Mouse (Mus musculus): Measurements from ENCODE around the gene Rps3. TPM values are rescaled to one million over a fixed set of nuclear protein-coding genes. Genes with fewer than 3 reads are reported as not detected.
A peak's percentile ranks its signal among the peaks of the same experiment; 100 is the strongest.

Rps3 gene
- polyA plus RNA-seq, 1 experiment from 2014 or later, result 715 TPM

GRCm38 (mm10) chr7:99489708-99490107, 6.2 kb upstream of the Rps3 start:
- Histone ChIP-seq H3K36me3 (ENCODE audit: control insufficient read depth, insufficient read depth, low read length) (no peaks in the 10 kb centered on the region), H3K27me3 (ENCODE audit: control insufficient read depth, insufficient read depth, low read length) (no peaks in the 10 kb centered on the region), H3K4me1 (replicated peaks; ENCODE audit: control insufficient read depth, insufficient read depth, low read length) (no peaks in the 10 kb centered on the region), H3K27ac (ENCODE audit: low read depth, low read length) (no peak overlapping the region), H3K9ac (ENCODE audit: low read length) (no peak overlapping the region), H3K4me2 (ENCODE audit: low read depth, low read length, severe bottlenecking) (no peak overlapping the region), H3K4me3 (ENCODE audit: low read depth, low read length) (no peak overlapping the region), H3K9me3 (ENCODE audit: control insufficient read depth, low read length) (no peaks in the 10 kb centered on the region)
- no peak for ATAC-seq (replicated peaks; ENCODE audit: low FRiP score)
- DNase-seq (ENCODE audit: low spot score), result no peak
- 85% methylated on average over 5 of the region's 5 CpGs for whole genome bisulfite sequencing

GRCm38 (mm10) chr7:99484679-99485078, 1.1 kb upstream of the Rps3 start:
- Histone ChIP-seq H3K27ac (ENCODE audit: low read depth, low read length) (no peak overlapping the region), H3K27me3 (ENCODE audit: control insufficient read depth, insufficient read depth, low read length) (no peaks in the 10 kb centered on the region), H3K9ac (ENCODE audit: low read length) (no peak overlapping the region), H3K4me2 (ENCODE audit: low read depth, low read length, severe bottlenecking) (no peak overlapping the region), H3K4me3 (ENCODE audit: low read depth, low read length) (no peak overlapping the region), H3K9me3 (ENCODE audit: control insufficient read depth, low read length) (no peaks in the 10 kb centered on the region), H3K4me1 (replicated peaks; ENCODE audit: control insufficient read depth, insufficient read depth, low read length) (peaks cover 16% of the 10 kb centered on the region; the same call in 1 of the 2 replicates), H3K36me3 (ENCODE audit: control insufficient read depth, insufficient read depth, low read length) (peaks cover 26% of the 10 kb centered on the region)
- ATAC-seq (replicated peaks; ENCODE audit: low FRiP score), result no peak
- DNase-seq (ENCODE audit: low spot score), result no peak
- WGBS, result 97% methylated on average over 1 of the region's 1 CpGs

GRCm38 (mm10) chr7:99483924-99484319, 384 bp upstream of the Rps3 start:
- Histone ChIP-seq H3K9ac (ENCODE audit: low read length) (peak overlapping the region; percentile 1; the same call in 1 of the 2 replicates), H3K36me3 (ENCODE audit: control insufficient read depth, insufficient read depth, low read length) (peaks cover 30% of the 10 kb centered on the region), H3K27ac (ENCODE audit: low read depth, low read length) (no peak overlapping the region), H3K9me3 (ENCODE audit: control insufficient read depth, low read length) (no peaks in the 10 kb centered on the region), H3K27me3 (ENCODE audit: control insufficient read depth, insufficient read depth, low read length) (no peaks in the 10 kb centered on the region), H3K4me3 (ENCODE audit: low read depth, low read length) (peak overlapping the region; percentile 77; the same call in 1 of the 2 replicates), H3K4me2 (ENCODE audit: low read depth, low read length, severe bottlenecking) (peak overlapping the region; percentile 42; the same call in 1 of the 2 replicates), H3K4me1 (replicated peaks; ENCODE audit: control insufficient read depth, insufficient read depth, low read length) (peaks cover 19% of the 10 kb centered on the region; the same call in 1 of the 2 replicates)
- DNase-seq (ENCODE audit: low spot score) (no peak), ATAC-seq (replicated peaks; ENCODE audit: low FRiP score) (peak; percentile 45)
- WGBS, result 46% methylated on average over 8 of the region's 8 CpGs

GRCm38 (mm10) chr7:99482637-99483036, 901 bp downstream of the Rps3 start:
- Histone ChIP-seq H3K4me3 (ENCODE audit: low read depth, low read length) (peak overlapping the region; percentile 77), H3K4me1 (replicated peaks; ENCODE audit: control insufficient read depth, insufficient read depth, low read length) (peaks cover 19% of the 10 kb centered on the region; the same call in 1 of the 2 replicates), H3K4me2 (ENCODE audit: low read depth, low read length, severe bottlenecking) (peak overlapping the region; percentile 93), H3K27me3 (ENCODE audit: control insufficient read depth, insufficient read depth, low read length) (no peaks in the 10 kb centered on the region), H3K9me3 (ENCODE audit: control insufficient read depth, low read length) (no peaks in the 10 kb centered on the region), H3K27ac (ENCODE audit: low read depth, low read length) (peak overlapping the region; percentile 69; the same call in 1 of the 2 replicates), H3K36me3 (ENCODE audit: control insufficient read depth, insufficient read depth, low read length) (peaks cover 37% of the 10 kb centered on the region), H3K9ac (ENCODE audit: low read length) (peak overlapping the region; percentile 85)
- 7% methylated on average over 6 of the region's 6 CpGs for WGBS
- no peak for ATAC-seq (replicated peaks; ENCODE audit: low FRiP score)
- no peak for DNase-seq (ENCODE audit: low spot score)

GRCm38 (mm10) chr7:99477235-99477634, 6.3 kb downstream of the Rps3 start:
- DNase-seq (ENCODE audit: low spot score) (no peak), ATAC-seq (replicated peaks; ENCODE audit: low FRiP score) (no peak)
- Histone ChIP-seq H3K4me2 (ENCODE audit: low read depth, low read length, severe bottlenecking) (no peak overlapping the region), H3K27me3 (ENCODE audit: control insufficient read depth, insufficient read depth, low read length) (no peaks in the 10 kb centered on the region), H3K36me3 (ENCODE audit: control insufficient read depth, insufficient read depth, low read length) (peaks cover 37% of the 10 kb centered on the region), H3K9ac (ENCODE audit: low read length) (no peak overlapping the region), H3K4me3 (ENCODE audit: low read depth, low read length) (no peak overlapping the region), H3K4me1 (replicated peaks; ENCODE audit: control insufficient read depth, insufficient read depth, low read length) (peaks cover 17% of the 10 kb centered on the region; the same call in 1 of the 2 replicates), H3K27ac (ENCODE audit: low read depth, low read length) (no peak overlapping the region), H3K9me3 (ENCODE audit: control insufficient read depth, low read length) (no peaks in the 10 kb centered on the region)
- 86% methylated on average over 5 of the region's 5 CpGs for WGBS

GRCm38 (mm10) chr7:99476558-99477114, 6.9 kb downstream of the Rps3 start:
- no peaks in the 10 kb centered on the region for H3K9me3 ChIP-seq (ENCODE audit: control insufficient read depth, low read length)
- peaks cover 11% of the 10 kb centered on the region; the same call in 1 of the 2 replicates for H3K4me1 ChIP-seq (replicated peaks; ENCODE audit: control insufficient read depth, insufficient read depth, low read length)
- WGBS, result 53% methylated on average over 3 of the region's 3 CpGs
- H3K27me3 ChIP-seq (ENCODE audit: control insufficient read depth, insufficient read depth, low read length), result no peaks in the 10 kb centered on the region
- H3K27ac ChIP-seq (ENCODE audit: low read depth, low read length), result no peak overlapping the region
- H3K4me2 ChIP-seq (ENCODE audit: low read depth, low read length, severe bottlenecking), result no peak overlapping the region
- H3K4me3 ChIP-seq (ENCODE audit: low read depth, low read length), result no peak overlapping the region
- no peak for ATAC-seq (replicated peaks; ENCODE audit: low FRiP score)
- H3K36me3 ChIP-seq (ENCODE audit: control insufficient read depth, insufficient read depth, low read length), result peaks cover 31% of the 10 kb centered on the region
- no peak for DNase-seq (ENCODE audit: low spot score)
- no peak overlapping the region for H3K9ac ChIP-seq (ENCODE audit: low read length)

GRCm38 (mm10) chr7:99475562-99475911, 8.0 kb downstream of the Rps3 start:
- Histone ChIP-seq H3K27ac (ENCODE audit: low read depth, low read length) (no peak overlapping the region), H3K36me3 (ENCODE audit: control insufficient read depth, insufficient read depth, low read length) (peaks cover 20% of the 10 kb centered on the region), H3K4me2 (ENCODE audit: low read depth, low read length, severe bottlenecking) (no peak overlapping the region), H3K27me3 (ENCODE audit: control insufficient read depth, insufficient read depth, low read length) (no peaks in the 10 kb centered on the region), H3K9ac (ENCODE audit: low read length) (no peak overlapping the region), H3K9me3 (ENCODE audit: control insufficient read depth, low read length) (no peaks in the 10 kb centered on the region), H3K4me3 (ENCODE audit: low read depth, low read length) (no peak overlapping the region), H3K4me1 (replicated peaks; ENCODE audit: control insufficient read depth, insufficient read depth, low read length) (peaks cover 5% of the 10 kb centered on the region; the same call in 1 of the 2 replicates)
- 90% methylated on average over 2 of the region's 2 CpGs for WGBS
- DNase-seq (ENCODE audit: low spot score), result no peak
- no peak for ATAC-seq (replicated peaks; ENCODE audit: low FRiP score)

- no peak overlapping the region for H3K4me2 ChIP-seq (ENCODE audit: low read depth, low read length, severe bottlenecking)
- H3K27me3 ChIP-seq (ENCODE audit: control insufficient read depth, insufficient read depth, low read length), result no peaks in the 10 kb centered on the region; the same call in 1 of the 2 replicates
- peak; percentile 77 for ATAC-seq (replicated peaks; ENCODE audit: low FRiP score)
- peaks cover 3% of the 10 kb centered on the region; the same call in 1 of the 2 replicates for H3K4me1 ChIP-seq (replicated peaks; ENCODE audit: control insufficient read depth, insufficient read depth, low read length)
- no peak overlapping the region for H3K9ac ChIP-seq (ENCODE audit: low read length)
- 66% methylated on average over 12 of the region's 12 CpGs for WGBS
- H3K36me3 ChIP-seq (ENCODE audit: control insufficient read depth, insufficient read depth, low read length), result peaks cover 15% of the 10 kb centered on the region
- H3K4me3 ChIP-seq (ENCODE audit: low read depth, low read length), result no peak overlapping the region
- peak overlapping the region; percentile 75 for H3K27ac ChIP-seq (ENCODE audit: low read depth, low read length)
- DNase-seq (ENCODE audit: low spot score), result no peak
- H3K9me3 ChIP-seq (ENCODE audit: control insufficient read depth, low read length), result no peaks in the 10 kb centered on the region
These were observed 8.5 kb downstream of the Rps3 start for GRCm38 (mm10) chr7:99474836-99475561.
